Mouse (Mus musculus) CH12.LX (cell line): ENCODE measurements around the gene Mdc1.

Experiments used
- CHD1 ChIP-seq: IDR thresholded peaks from 2 replicates; pipeline ENCODE4 v1.6.1; 2012; ENCODE audit warnings: low read depth, low read length, improper control_type of control experiment, inconsistent platforms
- CTCF ChIP-seq, 2 experiments: IDR thresholded peaks in 1 of 2; conservative IDR thresholded peaks in 1 of 2; 2 replicates each; pipeline ENCODE4 v1.5.1; 2011 to 2012; ENCODE audit warnings: low read depth in 2 of 2, low read length in 2 of 2, improper control_type of control experiment in 1 of 2, inconsistent platforms in 1 of 2, mild to moderate bottlenecking in 1 of 2, moderate library complexity in 1 of 2
- EP300 ChIP-seq: IDR thresholded peaks from 2 replicates; pipeline ENCODE4 v1.6.1; 2011; ENCODE audit warnings: low read length, improper control_type of control experiment
- HCFC1 ChIP-seq: IDR thresholded peaks from 2 replicates; pipeline ENCODE4 v1.6.1; 2012; ENCODE audit warnings: low read depth, mild to moderate bottlenecking, inconsistent platforms, low read length, improper control_type of control experiment
- MAX ChIP-seq: IDR thresholded peaks from 2 replicates; pipeline ENCODE4 v1.6.1; 2011; ENCODE audit warnings: low read length, improper control_type of control experiment
- MAZ ChIP-seq: IDR thresholded peaks from 2 replicates; pipeline ENCODE4 v1.6.1; 2012; ENCODE audit warnings: low read depth, mild to moderate bottlenecking, inconsistent platforms, low read length, improper control_type of control experiment, moderate library complexity
- MXI1 ChIP-seq: IDR thresholded peaks from 2 replicates; pipeline ENCODE4 v1.6.1; 2011; ENCODE audit warnings: mild to moderate bottlenecking, low read depth, low read length, improper control_type of control experiment
- POLR2AphosphoS2 ChIP-seq: IDR thresholded peaks from 2 replicates; pipeline ENCODE4 v1.6.1; 2011; ENCODE audit warnings: low read depth, low read length, improper control_type of control experiment
- SIN3A ChIP-seq: IDR thresholded peaks from 2 replicates; pipeline ENCODE4 v1.6.1; 2012; ENCODE audit warnings: low read length, improper control_type of control experiment, inconsistent platforms
- TCF12 ChIP-seq: IDR thresholded peaks from 2 replicates; pipeline ENCODE4 v1.6.1; 2014; ENCODE audit warnings: low read depth, mild to moderate bottlenecking, inconsistent platforms, low read length, improper control_type of control experiment
- UBTF ChIP-seq: IDR thresholded peaks from 2 replicates; pipeline ENCODE4 v1.6.1; 2012; ENCODE audit warnings: low read depth, mild to moderate bottlenecking, inconsistent platforms, low read length, improper control_type of control experiment, moderate library complexity
- USF1 ChIP-seq: IDR thresholded peaks from 2 replicates; pipeline ENCODE4 v1.6.1; 2014; ENCODE audit warnings: low read depth, mild to moderate bottlenecking, inconsistent platforms, low read length, improper control_type of control experiment
- ZC3H11A ChIP-seq: IDR thresholded peaks from 2 replicates; pipeline ENCODE4 v1.6.1; 2012; ENCODE audit warnings: low read depth, mild to moderate bottlenecking, inconsistent platforms, low read length, improper control_type of control experiment
- ZNF384 ChIP-seq: IDR thresholded peaks from 2 replicates; pipeline ENCODE4 v1.6.1; 2012; ENCODE audit warnings: low read depth, low read length, improper control_type of control experiment, inconsistent platforms

DNA sequence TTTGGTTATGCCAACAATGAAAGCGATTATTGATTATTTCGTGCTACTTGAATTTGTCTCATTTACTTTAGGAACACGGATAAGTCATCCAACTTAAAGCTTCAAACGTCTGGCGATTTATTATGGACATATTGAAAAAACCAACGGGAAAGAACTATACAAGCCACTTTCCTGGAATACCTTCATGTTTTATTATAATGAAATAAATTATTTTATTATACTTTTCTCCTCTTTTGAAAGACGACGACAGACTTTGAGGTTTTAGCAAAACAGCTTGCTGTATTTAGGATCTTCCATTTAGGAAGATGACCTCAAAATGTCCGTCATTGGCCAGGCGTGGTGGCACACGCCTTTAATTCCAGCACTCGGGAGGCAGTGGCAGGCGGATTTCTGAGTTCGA lies 754 bp upstream of the Mdc1 start:
- no peak for TF ChIP-seq CTCF (conservative IDR thresholded peaks at IDR 0.05 in 1 of 2, IDR thresholded peaks at IDR 0.05 in 1 of 2; ENCODE audit: low read depth in 2 of 2, low read length in 2 of 2)
- no peak for TF ChIP-seq EP300
- TF ChIP-seq USF1 = no peak
- TF ChIP-seq MAX = no peak
- TF ChIP-seq MXI1 = no peak
- no peak for TF ChIP-seq ZC3H11A
- no peak for TF ChIP-seq POLR2AphosphoS2
- no peak for TF ChIP-seq HCFC1
- TF ChIP-seq ZNF384 = no peak
- no peak for TF ChIP-seq SIN3A
- TF ChIP-seq MAZ = no peak
- TF ChIP-seq TCF12 = no peak
- TF ChIP-seq UBTF = no peak
- TF ChIP-seq CHD1 = no peak
